Mouse (Mus musculus): Measurements from ENCODE around the gene Npw.
A peak's percentile ranks its signal among the peaks of the same experiment; 100 is the strongest.
"Not testable (repeated sequence)": the region's sequence is repeated elsewhere in the genome, so short reads cannot be mapped to it uniquely, and the experiment has no call there.

Npw gene

GRCm38 (mm10) chr17:24671346-24671745 lies 13.1 kb upstream of the Npw start:
- DNase-seq (ENCODE audit: low spot score in 2 of 2): no peak

- no peak for DNase-seq (ENCODE audit: low spot score in 2 of 2)
These were observed 12.1 kb upstream of the Npw start for GRCm38 (mm10) chr17:24670246-24670844.

DNA sequence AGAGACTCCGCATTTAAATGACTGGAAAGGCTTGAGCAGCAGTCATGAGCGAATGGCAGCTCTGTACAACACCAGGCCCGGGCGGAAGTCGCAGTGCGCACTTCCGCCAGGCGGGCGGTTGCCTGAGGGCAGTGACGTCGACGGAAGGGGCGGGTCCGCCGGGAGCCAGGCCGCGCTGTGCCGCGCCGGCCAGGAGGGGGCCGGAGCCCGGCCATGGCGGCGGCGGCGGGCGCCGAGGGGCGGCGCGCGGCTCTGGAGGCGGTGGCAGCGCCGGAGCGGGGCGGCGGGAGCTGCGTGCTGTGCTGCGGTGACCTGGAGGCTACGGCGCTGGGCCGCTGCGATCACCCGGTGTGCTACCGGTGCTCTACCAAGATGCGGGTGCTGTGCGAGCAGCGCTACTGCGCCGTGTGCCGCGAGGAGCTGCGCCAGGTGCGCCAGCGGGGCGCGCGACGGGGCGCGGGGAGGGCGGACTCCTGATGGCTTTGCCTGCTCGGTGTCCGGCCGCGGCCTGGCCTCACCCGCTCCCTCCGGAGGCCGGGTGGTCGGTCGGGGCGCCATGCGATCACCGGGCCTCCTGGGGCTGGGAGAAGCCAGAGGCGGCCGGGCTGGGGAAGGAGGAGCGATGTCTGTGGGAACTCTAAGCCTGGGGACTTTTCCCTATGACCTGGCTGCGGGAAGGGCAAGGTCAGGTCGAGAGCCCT lies 11.4 kb upstream of the Npw start, which contains the start of gene Zfp598:
TSS of gene Zfp598 (plus strand) at position 143 of the 701 bp plus-strand sequence.
- peak; percentile 90 to 93 for DNase-seq (ENCODE audit: low spot score in 2 of 2)

GRCm38 (mm10) chr17:24669214-24669544 lies 10.9 kb upstream of the Npw start:
- DNase-seq (ENCODE audit: low spot score in 2 of 2): not testable (repeated sequence)

DNA sequence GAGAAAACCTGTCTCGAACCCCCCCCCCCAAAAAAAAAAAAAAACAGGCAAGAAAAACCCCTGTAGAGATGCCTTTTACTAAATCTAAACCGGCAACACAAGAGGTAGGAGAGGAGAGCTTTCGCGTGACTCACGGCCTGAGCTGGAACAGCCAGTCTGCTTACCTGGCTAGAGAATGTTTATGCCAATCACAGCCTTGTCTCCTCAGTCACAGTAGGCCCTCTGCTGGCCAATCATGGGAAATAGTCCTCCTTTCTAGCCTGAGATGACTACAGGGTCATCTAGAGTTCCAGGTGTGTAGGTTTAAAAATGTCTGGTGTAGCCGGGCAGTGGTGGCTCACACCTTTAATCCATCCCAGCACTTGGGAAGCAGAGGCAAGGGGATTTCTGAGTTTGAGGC lies 9.2 kb upstream of the Npw start:
- no peak for DNase-seq (ENCODE audit: low spot score in 2 of 2)

DNA sequence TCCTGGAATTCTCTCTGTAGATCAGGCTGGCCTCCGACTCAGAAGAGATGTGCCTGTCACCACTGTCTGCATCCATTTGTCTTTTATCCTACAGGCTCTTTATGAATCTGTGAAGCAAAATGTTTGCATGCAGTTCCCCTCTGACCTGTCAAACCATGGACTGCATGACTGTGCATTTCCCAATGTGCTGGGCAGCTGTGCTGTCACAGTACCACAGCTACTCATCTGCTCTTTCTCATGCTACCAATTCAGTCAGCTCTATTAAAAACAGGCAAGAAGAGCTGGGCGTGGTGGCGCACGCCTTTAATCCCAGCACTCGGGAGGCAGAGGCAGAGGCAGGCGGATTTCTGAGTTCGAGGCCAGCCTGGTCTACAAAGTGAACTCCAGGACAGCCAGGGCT lies 8.8 kb upstream of the Npw start:
- not testable (repeated sequence) for DNase-seq (ENCODE audit: low spot score in 2 of 2)

DNA sequence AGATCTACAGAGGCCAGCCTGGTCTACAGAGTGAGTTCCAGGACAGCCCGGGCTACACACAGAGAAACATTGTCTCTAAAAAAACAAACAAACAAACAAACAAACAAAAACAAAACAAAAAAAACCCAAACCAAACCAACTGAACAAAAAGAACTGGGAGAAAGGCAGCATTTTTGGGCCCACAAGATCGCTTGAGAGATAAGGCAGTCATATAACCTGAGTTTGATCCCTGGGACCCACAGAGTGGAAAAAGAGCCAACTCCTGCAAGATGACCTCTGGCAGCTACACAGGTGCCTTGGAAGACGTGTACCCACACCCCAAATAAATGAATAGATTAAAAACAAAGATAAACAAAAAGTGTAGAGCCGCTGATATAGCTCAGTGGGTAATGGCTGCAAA lies 3.3 kb downstream of the Npw start:
- no peak for DNase-seq (ENCODE audit: low spot score in 2 of 2)

- DNase-seq (ENCODE audit: low spot score in 2 of 2): no peak
These were observed 4.1 kb downstream of the Npw start for GRCm38 (mm10) chr17:24653967-24654710.

DNA sequence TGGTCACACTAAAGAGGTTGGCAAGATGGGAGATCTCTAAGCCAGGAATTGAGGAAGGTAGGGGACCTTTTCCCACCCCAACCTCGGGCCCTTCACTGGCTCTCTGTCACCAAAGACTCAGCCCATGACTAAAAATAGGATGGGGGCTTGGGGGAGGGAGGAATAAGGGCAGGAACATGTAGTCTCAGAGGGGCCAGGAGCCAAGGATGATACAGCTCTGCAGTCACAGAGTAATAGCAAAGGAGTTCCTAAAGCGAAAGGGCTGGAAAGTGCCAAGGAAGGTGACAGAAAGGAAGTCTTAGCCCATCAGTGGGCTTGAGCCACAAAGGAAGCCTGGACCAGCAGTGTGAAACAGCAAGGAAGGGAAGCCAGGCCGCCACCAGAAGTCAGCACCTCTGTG lies 6.4 kb downstream of the Npw start:
- no peak for DNase-seq (ENCODE audit: low spot score in 2 of 2)

DNA sequence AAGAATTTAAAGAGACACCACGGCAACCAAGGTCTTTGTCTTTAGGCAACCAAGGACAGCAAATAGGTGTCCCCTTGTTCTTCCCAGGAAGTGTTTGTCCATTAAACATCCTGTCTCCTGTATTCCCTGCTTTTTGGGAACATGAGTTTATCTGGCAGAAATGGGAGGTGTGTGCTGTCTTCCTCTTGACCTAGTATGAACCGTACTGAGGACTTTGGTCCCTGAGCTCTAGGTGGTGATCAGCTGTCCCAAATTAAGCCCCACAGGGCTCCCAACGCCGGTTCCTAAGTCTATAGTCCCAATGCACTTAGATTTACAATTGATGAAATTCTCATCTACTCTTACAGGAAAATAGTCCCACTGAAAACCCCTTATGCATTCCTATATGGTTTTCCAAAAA lies 7.5 kb downstream of the Npw start:
- DNase-seq (ENCODE audit: low spot score in 2 of 2): no peak

DNA sequence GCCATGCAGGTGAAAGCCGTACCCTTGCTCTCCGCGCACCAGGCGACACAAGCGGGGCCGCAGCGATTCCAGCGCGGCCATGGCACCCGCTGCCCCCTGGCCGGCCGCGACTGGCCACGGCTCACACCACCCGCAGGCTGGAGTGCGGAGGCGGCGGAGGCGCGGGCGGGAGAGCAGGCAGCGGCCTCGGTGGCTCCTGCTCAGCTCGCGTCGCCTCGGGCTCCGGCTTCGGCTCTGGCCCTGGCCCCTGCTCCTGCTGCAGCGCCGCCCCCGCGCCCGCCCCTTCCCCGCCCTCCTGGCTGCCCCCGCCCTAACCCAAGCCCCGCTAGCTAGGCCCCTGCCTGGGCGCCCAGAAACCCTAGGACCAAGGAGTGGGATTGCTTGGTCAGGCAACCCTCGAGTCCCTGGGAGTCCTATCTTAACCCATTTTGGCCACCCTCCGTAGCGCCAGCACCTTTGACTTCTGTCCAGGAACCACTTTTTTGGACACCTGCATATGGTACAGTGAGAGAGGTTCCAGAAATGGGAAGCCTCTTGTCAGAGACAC lies 8.1 kb downstream of the Npw start, which contains the start of gene Slc9a3r2:
TSS of gene Slc9a3r2 (minus strand) at position 258 of the 547 bp plus-strand sequence.
- DNase-seq (ENCODE audit: low spot score in 2 of 2): no peak

GRCm38 (mm10) chr17:24649581-24650069 lies 8.6 kb downstream of the Npw start:
- DNase-seq (ENCODE audit: low spot score in 2 of 2): no peak

DNA sequence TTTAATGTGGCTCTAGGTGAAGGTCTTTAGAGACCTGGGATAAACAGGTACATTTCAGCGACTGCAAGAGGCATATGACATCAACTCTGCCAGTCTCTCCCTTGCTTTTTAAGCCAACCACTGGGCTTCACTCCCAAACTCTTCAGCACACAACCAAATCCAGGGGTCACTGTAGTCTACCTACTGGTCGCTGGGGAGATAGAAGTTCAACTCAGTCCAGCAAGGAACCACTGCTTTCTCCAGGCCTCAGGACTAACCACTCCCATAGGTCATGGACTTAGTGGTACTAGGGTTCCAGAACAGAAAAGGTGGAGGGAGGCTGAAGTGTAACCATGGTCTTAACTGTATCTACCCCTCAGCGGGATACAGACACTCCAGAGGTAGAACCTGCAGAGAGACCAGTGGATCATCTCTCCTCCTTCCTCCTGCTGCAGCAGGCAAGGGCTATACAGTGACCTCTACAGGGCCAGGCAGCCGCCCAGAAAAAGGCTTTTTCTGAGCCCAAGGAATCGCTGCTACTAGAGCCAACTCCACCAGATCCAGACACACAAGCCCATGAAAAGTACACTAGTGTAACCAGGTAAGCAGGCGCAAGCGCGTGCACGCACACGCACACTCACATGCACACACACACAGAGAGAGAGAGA lies 9.4 kb downstream of the Npw start:
- no peak for DNase-seq (ENCODE audit: low spot score in 2 of 2)

DNA sequence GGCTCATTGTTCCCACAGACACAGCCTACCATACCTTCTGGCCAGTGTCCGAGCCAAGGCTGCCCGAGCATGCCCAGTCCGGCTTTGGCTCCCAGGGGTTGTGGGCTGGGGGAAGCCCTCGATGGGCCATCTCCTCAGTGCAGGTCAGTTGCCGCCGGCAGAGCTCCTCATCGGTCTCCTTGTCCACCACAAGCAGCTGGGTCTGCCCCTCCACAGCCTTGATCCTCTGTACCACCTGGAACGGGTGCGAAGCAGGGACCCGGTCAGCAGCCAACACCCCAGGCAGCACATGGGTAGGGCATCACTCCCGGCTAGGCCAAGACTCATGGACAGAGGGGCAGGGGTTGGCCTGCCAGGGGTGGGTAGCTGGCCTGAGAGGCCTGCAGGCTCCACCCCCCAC lies 10.8 kb downstream of the Npw start:
- DNase-seq (ENCODE audit: low spot score in 2 of 2): no peak

- no peak for DNase-seq (ENCODE audit: low spot score in 2 of 2)
These were observed 11.9 kb downstream of the Npw start for GRCm38 (mm10) chr17:24646381-24646780.

DNA sequence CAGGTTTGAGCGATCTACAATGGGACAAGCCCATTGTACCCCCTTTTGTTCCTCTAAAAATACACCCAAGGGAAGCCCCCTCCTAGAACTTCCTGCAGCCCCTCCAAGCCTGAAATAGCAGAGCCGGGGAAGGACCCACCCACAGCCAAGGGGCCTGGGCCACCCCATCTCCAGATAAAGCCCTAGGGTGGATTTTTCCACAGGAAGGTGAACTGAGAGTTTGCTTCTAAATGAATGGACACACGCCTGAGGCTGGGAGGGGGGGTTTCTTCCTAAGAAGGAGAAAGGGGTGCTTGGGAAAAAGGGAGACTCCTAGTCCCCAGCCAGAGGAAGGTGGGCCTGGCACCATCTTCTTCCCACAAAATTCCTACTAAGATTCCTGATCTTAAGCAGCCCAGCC lies 12.3 kb downstream of the Npw start:
- DNase-seq (ENCODE audit: low spot score in 2 of 2): no peak

- no peak for DNase-seq (ENCODE audit: low spot score in 2 of 2)
These were observed 13.2 kb downstream of the Npw start for GRCm38 (mm10) chr17:24644875-24645721.

- no peak for DNase-seq (ENCODE audit: low spot score in 2 of 2)
These were observed 14.1 kb downstream of the Npw start for GRCm38 (mm10) chr17:24644030-24644715.

DNA sequence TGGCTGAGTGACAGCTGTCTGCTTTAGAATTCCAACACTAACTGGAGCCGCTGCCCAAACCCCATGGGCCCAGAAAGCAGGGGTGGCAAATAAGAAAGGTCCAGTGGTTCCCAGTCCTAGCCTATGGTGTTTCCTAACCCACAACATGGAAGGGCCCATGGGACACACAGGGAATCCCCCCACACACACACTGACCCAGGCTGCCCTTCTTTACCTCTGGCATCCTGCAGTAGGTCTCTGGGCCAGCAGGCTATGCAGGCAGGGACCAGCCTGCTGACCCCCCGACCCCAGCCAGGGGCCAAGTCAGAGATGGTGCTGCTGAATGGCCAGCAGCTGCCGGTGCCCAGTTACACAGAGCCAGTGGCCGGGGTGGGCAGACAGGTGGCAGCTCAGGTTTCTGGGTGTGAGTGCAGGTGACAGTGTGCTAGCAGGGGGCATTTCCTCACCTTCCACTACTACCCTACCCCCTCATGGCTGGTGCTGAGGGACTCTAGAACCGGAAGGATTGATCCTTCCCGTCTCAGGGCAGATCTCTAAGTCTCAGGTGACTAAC lies 15.4 kb downstream of the Npw start:
- DNase-seq (ENCODE audit: low spot score in 2 of 2): no peak

GRCm38 (mm10) chr17:24641944-24642343 lies 16.3 kb downstream of the Npw start:
- DNase-seq (ENCODE audit: low spot score in 2 of 2): no peak
